Mouse (Mus musculus) embryonic facial prominence, embryonic 15.5 days (tissue): ENCODE measurements at regions not wholly inside any gene's neighbourhood (a gene's known extent, or its start where the extent isn't known, plus 50 kb on each side); places are given as distances from the start of the nearest gene placed in this dataset.

Experiments
- ATAC-seq: fragments of 200-750 bp; cut with Nextera tagmentation; 2 replicates; pipeline ENCODE4 v1.8.0; 2017; ENCODE audit warnings: low read depth, moderate TSS enrichment; ENCODE audit not compliant: insufficient number of reproducible peaks, low FRiP score, low TSS enrichment
- H3K27ac ChIP-seq: fragments of 300-500 bp; sonication (generic); replicated peaks from 2 replicates; pipeline ENCODE4 v1.5.1; 2015; ENCODE audit warnings: mild to moderate bottlenecking, inconsistent platforms
- H3K27me3 ChIP-seq: fragments of 300-500 bp; sonication (generic); 2 replicates; pipeline ENCODE4 v1.6.1; 2015; ENCODE audit warnings: inconsistent platforms
- H3K36me3 ChIP-seq: fragments of 300-500 bp; sonication (generic); 2 replicates; pipeline ENCODE4 v1.6.1; 2015; ENCODE audit warnings: mild to moderate bottlenecking, inconsistent platforms
- H3K4me1 ChIP-seq: fragments of 300-500 bp; sonication (generic); 2 replicates; pipeline ENCODE4 v1.6.1; 2015; ENCODE audit warnings: inconsistent platforms
- H3K4me2 ChIP-seq: fragments of 300-500 bp; sonication (generic); replicated peaks from 2 replicates; pipeline ENCODE4 v1.6.1; 2015; ENCODE audit warnings: mild to moderate bottlenecking, inconsistent platforms
- H3K4me3 ChIP-seq: fragments of 300-500 bp; sonication (generic); replicated peaks from 2 replicates; pipeline ENCODE4 v1.5.1; 2015; ENCODE audit warnings: mild to moderate bottlenecking, inconsistent platforms
- H3K9ac ChIP-seq: fragments of 300-500 bp; sonication (generic); 2 replicates; pipeline ENCODE4 v1.6.1; 2015; ENCODE audit warnings: inconsistent platforms
- H3K9me3 ChIP-seq: fragments of 300-500 bp; sonication (generic); replicated peaks from 2 replicates; pipeline ENCODE4 v1.6.1; 2016; ENCODE audit warnings: inconsistent platforms
- WGBS: fragments of 180-500 bp; shearing (Covaris S2); methylation state at CpG from one replicate; pipeline ENCODE4 v1.1.7; 2015; 5-methylcytosine and 5-hydroxymethylcytosine counted together

DNA sequence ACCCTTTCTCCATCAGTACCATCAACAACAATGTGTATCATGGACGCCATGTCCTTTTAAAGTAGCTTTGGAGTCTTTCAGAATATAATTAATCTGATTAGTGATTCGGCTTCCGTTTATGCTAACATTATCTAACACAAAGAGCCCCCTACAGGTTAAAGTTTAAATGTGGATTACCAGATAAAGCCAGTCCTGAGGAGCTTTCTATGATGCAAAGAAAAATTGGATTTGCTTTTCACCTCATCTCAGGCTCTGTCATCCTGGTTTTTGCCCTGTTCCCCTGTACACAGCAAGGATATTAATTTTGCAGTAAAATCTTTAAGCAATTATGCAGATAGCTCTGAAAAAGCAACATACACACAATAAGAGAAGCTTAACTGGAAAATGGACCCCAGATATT is 412.7 kb upstream of the Tbc1d2b start:
- WGBS: 27% methylated on average over 3 of the region's 3 CpGs
- no peak overlapping the region for H3K9ac ChIP-seq
- H3K4me1 ChIP-seq: no peaks in the 10 kb centered on the region
- ATAC-seq: no peak
- no peak overlapping the region for H3K4me2 ChIP-seq
- no peak overlapping the region for H3K27ac ChIP-seq
- no peaks in the 10 kb centered on the region for H3K9me3 ChIP-seq
- no peaks in the 10 kb centered on the region for H3K36me3 ChIP-seq
- H3K4me3 ChIP-seq: no peak overlapping the region
- no peaks in the 10 kb centered on the region for H3K27me3 ChIP-seq

- H3K4me1 ChIP-seq: no peaks in the 10 kb centered on the region
- no peak overlapping the region for H3K4me2 ChIP-seq
- no peaks in the 10 kb centered on the region for H3K27me3 ChIP-seq
- H3K9me3 ChIP-seq: no peaks in the 10 kb centered on the region
- H3K9ac ChIP-seq: no peak overlapping the region
- 91% methylated on average over 12 of the region's 12 CpGs for WGBS
- H3K36me3 ChIP-seq: no peaks in the 10 kb centered on the region
- no peak overlapping the region for H3K4me3 ChIP-seq
- no peak overlapping the region for H3K27ac ChIP-seq
- no peak for ATAC-seq
Measured at GRCm38 (mm10) chr9:90690066-90690465, 419.5 kb upstream of the Tbc1d2b start.

DNA sequence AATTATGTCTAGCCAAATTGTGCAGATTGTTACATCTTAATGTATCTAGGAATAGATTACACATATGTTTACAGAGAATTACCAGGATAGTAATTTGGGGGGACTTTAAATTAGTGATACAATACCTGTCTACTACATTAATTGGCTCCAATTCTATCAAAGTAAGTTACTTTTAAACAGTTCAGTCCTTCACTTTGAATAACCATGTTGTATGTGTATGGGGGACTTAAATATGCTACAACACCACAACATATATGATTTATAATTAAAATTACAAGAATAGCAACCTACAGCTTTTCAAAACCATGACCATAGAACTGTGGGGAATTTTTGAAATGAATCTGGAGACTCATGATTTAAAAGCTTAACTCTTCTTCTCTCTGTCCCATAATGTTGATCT is 420.5 kb upstream of the Tbc1d2b start:
- H3K4me3 ChIP-seq: no peak overlapping the region
- H3K9ac ChIP-seq: no peak overlapping the region
- no peak overlapping the region for H3K27ac ChIP-seq
- ATAC-seq: no peak
- no peaks in the 10 kb centered on the region for H3K9me3 ChIP-seq
- H3K27me3 ChIP-seq: no peaks in the 10 kb centered on the region
- no peaks in the 10 kb centered on the region for H3K4me1 ChIP-seq
- no peaks in the 10 kb centered on the region for H3K36me3 ChIP-seq
- no peak overlapping the region for H3K4me2 ChIP-seq

DNA sequence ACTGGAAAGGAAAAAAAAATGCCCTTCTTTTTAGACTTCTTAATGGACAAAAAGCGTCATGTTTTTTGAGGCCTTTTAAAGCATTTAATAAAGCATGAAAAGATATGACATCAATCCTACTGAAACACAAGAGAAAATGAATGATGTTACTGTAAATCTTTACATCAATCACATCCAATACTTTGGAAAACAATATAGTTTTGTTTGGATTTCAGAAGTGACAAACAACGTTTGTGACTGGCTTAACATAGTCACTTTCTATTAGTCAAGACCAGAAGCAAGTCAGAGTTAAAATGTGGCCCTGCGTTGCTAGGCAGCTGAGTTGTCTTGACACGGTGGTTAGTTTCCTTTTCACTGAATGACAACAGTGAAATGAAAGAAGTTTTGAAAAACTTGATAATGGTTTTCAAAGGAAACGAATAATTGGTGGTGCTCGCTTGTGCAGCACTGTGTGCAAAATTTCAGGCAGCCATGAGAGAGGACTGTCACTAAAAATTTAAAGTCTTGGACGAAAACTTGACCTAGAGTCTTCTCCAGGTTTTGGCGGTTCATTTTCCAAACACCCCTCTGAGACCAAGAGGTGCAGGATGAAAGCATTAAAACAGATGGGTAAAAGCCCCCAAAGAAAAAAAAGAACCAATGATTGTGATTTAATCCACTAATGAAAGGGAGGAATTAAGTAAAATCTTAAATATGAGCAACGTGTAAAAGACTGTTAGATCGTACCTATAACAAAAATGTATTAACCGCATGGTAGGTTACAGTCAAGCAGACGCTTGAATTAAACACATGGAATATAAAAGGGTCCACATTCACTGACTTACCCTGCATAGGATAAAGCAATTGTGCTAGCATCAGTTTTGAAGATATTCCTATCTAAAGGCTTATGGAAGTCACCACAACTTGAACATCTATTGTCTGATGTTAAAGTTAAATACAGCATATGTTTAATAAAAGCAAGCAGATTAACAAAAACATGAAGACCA is 421.4 kb upstream of the Tbc1d2b start:
- WGBS: 56% methylated on average over 12 of the region's 12 CpGs
- Histone ChIP-seq H3K36me3 (no peaks in the 10 kb centered on the region), H3K9me3 (no peaks in the 10 kb centered on the region), H3K27me3 (no peaks in the 10 kb centered on the region), H3K4me2 (no peak overlapping the region), H3K27ac (no peak overlapping the region), H3K4me3 (no peak overlapping the region), H3K4me1 (no peaks in the 10 kb centered on the region), H3K9ac (no peak overlapping the region)
- no peak for ATAC-seq

DNA sequence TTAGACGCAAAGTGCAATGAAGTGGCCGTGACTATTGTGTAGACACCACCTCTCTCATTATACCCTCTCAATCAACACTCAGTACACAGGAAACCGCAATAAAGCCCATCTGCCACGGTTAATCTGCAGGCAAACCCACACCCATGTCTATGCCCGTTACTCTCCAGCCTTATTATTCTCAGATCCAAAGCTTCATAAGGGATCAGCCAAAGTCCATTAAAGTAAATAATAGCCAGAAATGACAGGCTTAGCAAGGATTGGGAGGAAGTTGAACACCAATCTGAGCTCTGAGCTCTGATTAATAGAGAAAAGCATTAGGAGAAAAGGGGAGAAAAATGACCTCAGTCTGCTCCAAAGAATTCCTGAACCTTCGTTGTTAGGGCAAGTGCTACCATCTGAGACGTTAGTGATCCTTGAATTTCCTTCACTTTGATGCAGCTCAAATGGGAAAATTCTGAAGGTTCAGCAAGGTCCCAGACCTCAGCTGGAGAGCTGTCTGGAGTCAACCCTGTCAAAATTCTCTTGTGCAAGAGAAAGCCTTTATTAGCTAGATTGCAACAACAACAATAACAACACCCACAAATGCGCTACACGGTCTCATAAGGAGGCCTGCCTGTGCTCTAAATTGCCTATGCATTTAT is 422.5 kb upstream of the Tbc1d2b start:
- Histone ChIP-seq H3K36me3 (no peaks in the 10 kb centered on the region), H3K27me3 (no peaks in the 10 kb centered on the region), H3K4me2 (no peak overlapping the region), H3K4me3 (no peak overlapping the region), H3K9ac (no peak overlapping the region), H3K9me3 (no peaks in the 10 kb centered on the region), H3K27ac (no peak overlapping the region), H3K4me1 (no peaks in the 10 kb centered on the region)
- WGBS: 35% methylated on average over 9 of the region's 9 CpGs
- no peak for ATAC-seq

DNA sequence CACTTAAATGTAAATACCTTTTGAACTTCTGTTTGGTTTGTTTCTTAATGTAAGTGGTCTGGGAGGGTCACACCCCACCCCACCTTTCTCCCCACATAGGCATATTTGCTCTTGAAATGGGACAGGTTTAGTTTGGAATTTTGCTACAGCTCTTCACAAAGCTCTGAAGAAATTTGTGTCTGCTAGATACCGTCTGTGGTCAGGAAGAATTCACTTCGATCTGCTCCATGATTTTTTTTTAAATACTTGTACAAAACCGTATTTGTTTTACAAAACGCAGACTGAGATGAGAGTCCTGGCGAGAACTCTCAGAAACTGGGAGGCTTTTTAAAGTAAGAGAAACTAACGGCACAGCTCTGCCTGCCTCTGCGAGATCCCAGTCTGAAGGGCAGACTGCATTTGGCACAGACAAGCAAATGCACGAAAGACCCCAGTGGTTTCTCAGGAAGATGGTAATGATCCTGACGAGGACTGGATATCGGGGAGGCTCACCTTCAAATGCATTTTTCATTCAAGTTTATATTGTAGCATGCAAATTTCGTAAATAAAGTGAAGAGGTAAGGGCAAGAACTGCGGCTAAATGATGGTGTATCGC is 423.5 kb upstream of the Tbc1d2b start:
- H3K27ac ChIP-seq: no peak overlapping the region

DNA sequence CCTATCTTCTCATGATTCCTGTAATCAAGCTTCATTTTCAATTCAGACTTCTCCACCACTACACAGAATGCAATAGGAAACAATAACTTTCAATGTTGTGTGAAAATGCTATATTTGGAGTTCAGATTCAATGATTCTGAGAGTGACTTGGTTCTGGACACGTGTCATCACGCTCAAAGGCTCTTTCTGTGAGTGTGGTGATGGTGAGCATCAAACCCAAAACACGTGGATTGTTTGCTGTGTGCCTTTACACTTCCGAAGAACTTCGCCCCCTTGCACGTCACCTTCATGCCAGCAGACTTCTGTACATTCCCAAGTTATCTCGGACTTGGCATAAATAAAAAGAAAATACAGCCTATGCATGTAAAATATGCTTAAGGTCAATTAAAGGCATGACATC is 425.1 kb upstream of the Tbc1d2b start:
- Histone ChIP-seq H3K4me2 (no peak overlapping the region), H3K27ac (no peak overlapping the region), H3K9me3 (no peaks in the 10 kb centered on the region), H3K4me1 (no peaks in the 10 kb centered on the region), H3K9ac (no peak overlapping the region), H3K36me3 (no peaks in the 10 kb centered on the region), H3K27me3 (no peaks in the 10 kb centered on the region), H3K4me3 (no peak overlapping the region)
- 84% methylated on average over 7 of the region's 7 CpGs for WGBS
- no peak for ATAC-seq

More for the DNA sequence above, 423.5 kb upstream of the Tbc1d2b start:
- ATAC-seq: no peak
- Histone ChIP-seq H3K4me1 (no peaks in the 10 kb centered on the region), H3K4me3 (no peak overlapping the region), H3K9me3 (no peaks in the 10 kb centered on the region), H3K36me3 (no peaks in the 10 kb centered on the region), H3K9ac (no peak overlapping the region), H3K27me3 (no peaks in the 10 kb centered on the region), H3K4me2 (no peak overlapping the region)
- WGBS: 56% methylated on average over 13 of the region's 13 CpGs

DNA sequence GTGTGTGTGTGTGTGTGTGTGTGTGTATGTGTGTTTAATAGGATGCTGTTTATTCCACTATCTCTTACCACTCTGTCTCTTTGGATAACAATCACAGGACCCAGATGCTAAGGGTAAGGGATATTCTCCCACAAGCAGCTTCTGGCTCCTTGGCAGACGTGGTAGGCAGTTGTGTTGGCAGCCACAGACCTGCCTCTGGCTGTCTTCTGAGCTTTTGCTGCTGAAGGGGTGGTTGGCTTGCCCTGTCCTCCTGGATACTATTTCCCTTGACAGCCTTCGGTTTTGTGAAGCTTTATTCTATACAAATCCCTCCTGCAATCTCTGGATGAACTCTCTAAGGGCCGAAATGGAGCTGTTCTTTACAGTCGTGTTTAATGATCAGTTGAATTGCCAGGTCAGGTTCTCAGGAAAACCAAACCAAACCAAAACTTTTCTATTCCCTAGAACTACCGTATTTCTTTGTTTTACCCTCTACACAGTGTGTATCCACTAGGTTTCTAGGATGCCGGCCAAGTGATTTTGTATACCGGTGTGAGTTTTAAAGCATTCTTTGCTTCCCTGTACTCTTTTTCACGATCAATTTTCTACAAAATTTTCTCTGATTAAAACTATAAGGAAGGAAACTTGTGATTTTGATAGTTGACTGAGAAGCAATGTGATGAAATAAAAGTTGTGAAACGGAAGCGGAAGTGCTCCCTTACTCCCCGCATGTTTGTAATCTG is 426.8 kb upstream of the Tbc1d2b start:
- 61% methylated on average over 11 of the region's 11 CpGs for WGBS
- H3K27ac ChIP-seq: no peak overlapping the region
- no peak for ATAC-seq
- H3K4me3 ChIP-seq: no peak overlapping the region
- no peak overlapping the region for H3K9ac ChIP-seq
- H3K9me3 ChIP-seq: no peaks in the 10 kb centered on the region
- no peaks in the 10 kb centered on the region for H3K27me3 ChIP-seq
- H3K4me2 ChIP-seq: no peak overlapping the region
- no peaks in the 10 kb centered on the region for H3K4me1 ChIP-seq
- no peaks in the 10 kb centered on the region for H3K36me3 ChIP-seq

DNA sequence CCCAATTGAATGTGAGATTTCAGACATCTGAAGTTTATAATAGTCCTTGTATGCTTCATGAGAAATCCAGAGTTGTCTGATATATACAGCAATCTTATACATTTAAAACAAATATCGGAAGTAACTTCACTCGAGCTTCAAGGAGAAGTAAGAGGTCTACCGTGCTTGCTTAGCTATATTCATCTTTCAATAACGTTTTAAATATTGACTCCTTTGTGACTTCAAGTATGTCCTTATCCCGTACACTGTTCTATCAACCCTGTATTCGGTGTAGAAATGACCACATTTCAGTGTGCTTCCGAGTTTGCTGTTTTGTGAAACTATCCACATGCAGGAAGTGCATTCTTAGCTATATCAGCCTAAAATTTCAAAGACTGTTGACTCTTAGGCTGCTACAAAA is 427.8 kb upstream of the Tbc1d2b start:
- no peak overlapping the region for H3K9ac ChIP-seq
- ATAC-seq: no peak
- no peak overlapping the region for H3K27ac ChIP-seq
- H3K9me3 ChIP-seq: no peaks in the 10 kb centered on the region
- no peaks in the 10 kb centered on the region for H3K27me3 ChIP-seq
- 73% methylated on average over 7 of the region's 7 CpGs for WGBS
- H3K4me1 ChIP-seq: no peaks in the 10 kb centered on the region
- H3K4me3 ChIP-seq: no peak overlapping the region
- no peaks in the 10 kb centered on the region for H3K36me3 ChIP-seq
- H3K4me2 ChIP-seq: no peak overlapping the region

GRCm38 (mm10) chr9:90699064-90699463 is 428.5 kb upstream of the Tbc1d2b start:
- ATAC-seq: no peak
- H3K4me2 ChIP-seq: no peak overlapping the region
- H3K4me3 ChIP-seq: no peak overlapping the region
- H3K4me1 ChIP-seq: no peaks in the 10 kb centered on the region
- H3K27ac ChIP-seq: no peak overlapping the region
- no peaks in the 10 kb centered on the region for H3K27me3 ChIP-seq
- no peaks in the 10 kb centered on the region for H3K36me3 ChIP-seq
- H3K9ac ChIP-seq: no peak overlapping the region
- H3K9me3 ChIP-seq: no peaks in the 10 kb centered on the region
- WGBS: 32% methylated on average over 4 of the region's 4 CpGs
